9 mouse cellular contexts compared by ENCODE assay signal in the genomic region with DNA sequence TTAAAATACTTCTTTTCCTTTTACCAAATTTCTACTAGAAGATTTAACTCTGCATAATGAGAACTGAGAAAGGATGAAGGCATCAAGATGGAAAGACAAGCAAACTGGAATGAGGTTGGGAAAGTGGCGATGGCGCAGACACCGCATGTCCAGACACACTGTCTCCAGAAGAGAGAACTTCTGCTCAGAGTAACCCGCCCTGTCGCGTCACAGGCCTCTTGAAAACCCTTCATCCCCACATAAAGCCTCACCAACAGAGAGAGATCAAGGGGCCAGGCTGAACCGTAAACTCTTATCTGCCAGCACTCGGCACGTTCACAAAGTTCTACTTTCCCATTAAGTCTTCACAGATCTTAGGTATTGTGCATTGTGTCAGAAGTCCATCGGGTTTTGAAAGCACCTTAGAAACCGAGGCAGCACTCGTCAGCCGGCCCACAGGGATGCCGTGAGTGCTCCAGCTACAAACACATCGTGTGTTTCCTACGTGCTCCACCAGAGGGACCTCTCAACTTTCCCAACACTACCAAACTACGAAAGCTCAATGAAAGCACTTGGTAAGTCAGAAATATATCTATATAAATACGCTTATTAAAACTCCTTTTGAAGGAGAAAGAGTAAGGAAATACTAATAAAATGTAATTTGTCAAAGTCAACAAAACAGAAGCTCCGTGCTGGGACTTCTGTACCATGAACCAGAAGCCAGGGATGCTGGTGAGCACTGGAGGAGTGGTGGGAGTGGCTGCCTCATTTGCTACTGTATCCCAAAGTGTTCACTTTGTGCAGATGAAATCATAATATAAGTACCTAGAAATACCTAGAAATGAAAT. TPM values are rescaled to one million over a fixed set of nuclear protein-coding genes. Genes with fewer than 3 reads are reported as not detected.
DNase-seq lines count a peak whose midpoint lies in the region; ATAC-seq and TF ChIP-seq lines count a peak whose summit lies in the region.
"Had no signal": no experiment of that assay in that cellular context is flagged by ENCODE, and none has a peak within 500 bp of the region (broad histone marks: within the 10 kb centered on the region; RNA-seq: fewer than 3 reads in every experiment).

No protein-coding gene starts in this region.

- no peaks in the 10 kb centered on the region for H3K27me3 ChIP-seq in forebrain, embryonic 13.5 days
- no peaks in the 10 kb centered on the region for H3K27me3 ChIP-seq in forebrain, embryonic 15.5 days
- H3K27me3 ChIP-seq in CH12.LX (replicated peaks), result no peaks in the 10 kb centered on the region
- H3K27me3 ChIP-seq in intestine, embryonic 15.5 days (replicated peaks), result no peaks in the 10 kb centered on the region
- H3K27me3 ChIP-seq: stomach, embryonic 15.5 days had no signal

- no peaks in the 10 kb centered on the region for H3K36me3 ChIP-seq in forebrain, embryonic 13.5 days (ENCODE audit: poor library complexity, severe bottlenecking)
- H3K36me3 ChIP-seq in forebrain, embryonic 15.5 days, result no peaks in the 10 kb centered on the region
- peaks cover 3 to 28% of the 10 kb centered on the region in 2 experiments for H3K36me3 ChIP-seq in CH12.LX (replicated peaks in 1 of 2; ENCODE audit: control insufficient read depth in 1 of 2, insufficient read depth in 1 of 2, low read length in 1 of 2)
- H3K36me3 ChIP-seq in intestine, embryonic 15.5 days, result peaks cover 4% of the 10 kb centered on the region; the same call in 1 of the 2 replicates
- H3K36me3 ChIP-seq: stomach, embryonic 15.5 days had no signal

- peak; percentile 63 for TF ChIP-seq RAD21 in CH12.LX (IDR thresholded peaks at IDR 0.05; ENCODE audit: low read depth, low read length)

- DNase-seq in CH12.LX (ENCODE audit: extremely low read depth) (peak; percentile 29), liver (peak; percentile 50)
- DNase-seq in retina, postnatal 7 days (ENCODE audit: low read depth, low spot score), result peak; percentile 30

- H3K4me1 ChIP-seq in forebrain, embryonic 13.5 days, result no peaks in the 10 kb centered on the region
- no peaks in the 10 kb centered on the region for H3K4me1 ChIP-seq in forebrain, embryonic 15.5 days
- H3K4me1 ChIP-seq in CH12.LX (ENCODE audit: control insufficient read depth in 1 of 2, insufficient read depth in 2 of 2), result no peaks in the 10 kb centered on the region
- H3K4me1 ChIP-seq in intestine, embryonic 15.5 days (replicated peaks), result no peaks in the 10 kb centered on the region
- H3K4me1 ChIP-seq: stomach, embryonic 15.5 days had no signal

- H3K9me3 ChIP-seq in forebrain, embryonic 13.5 days (replicated peaks), result no peaks in the 10 kb centered on the region
- H3K9me3 ChIP-seq in forebrain, embryonic 15.5 days, result no peaks in the 10 kb centered on the region
- H3K9me3 ChIP-seq in CH12.LX (replicated peaks; ENCODE audit: low read length), result no peaks in the 10 kb centered on the region
- no peaks in the 10 kb centered on the region for H3K9me3 ChIP-seq in intestine, embryonic 15.5 days
- H3K9me3 ChIP-seq: stomach, embryonic 15.5 days had no signal

- peak in 1 of 2 experiments; percentile 69; a peak in 2 of 4 replicates for TF ChIP-seq CTCF in CH12.LX (conservative IDR thresholded peaks at IDR 0.05 in 1 of 2, IDR thresholded peaks at IDR 0.05 in 1 of 2; ENCODE audit: low read depth in 2 of 2, low read length in 2 of 2)

- WGBS in forebrain, embryonic 13.5 days, result 49% methylated on average over 19 of the region's 19 CpGs
- 50% methylated on average over 19 of the region's 19 CpGs for WGBS in forebrain, embryonic 15.5 days
- 47% methylated on average over 19 of the region's 19 CpGs for WGBS in intestine, embryonic 15.5 days

- no peak overlapping the region for H3K27ac ChIP-seq in forebrain, embryonic 13.5 days
- H3K27ac ChIP-seq in forebrain, embryonic 15.5 days (replicated peaks), result no peak overlapping the region
- H3K27ac ChIP-seq in CH12.LX (ENCODE audit: insufficient read depth, low read depth), result no peak overlapping the region
- H3K27ac ChIP-seq in intestine, embryonic 15.5 days, result no peak overlapping the region
- H3K27ac ChIP-seq: stomach, embryonic 15.5 days had no signal

- in situ Hi-C loops in CH12.LX (cut with MboI; ENCODE audit: low pct_ligation_motif_present, low pct_unique_long_range_greater_than_20kb, low sequenced_read_pairs), result no loop called here

- no peak for TF ChIP-seq POLR2A in CH12.LX (IDR thresholded peaks at IDR 0.05; ENCODE audit: low read depth, low read length)

- no peak overlapping the region for H3K4me2 ChIP-seq in forebrain, embryonic 13.5 days
- no peak overlapping the region for H3K4me2 ChIP-seq in forebrain, embryonic 15.5 days (replicated peaks)
- H3K4me2 ChIP-seq in CH12.LX (ENCODE audit: insufficient read depth, low read depth, poor library complexity, severe bottlenecking), result no peak overlapping the region
- H3K4me2 ChIP-seq in intestine, embryonic 15.5 days (replicated peaks), result no peak overlapping the region
- H3K4me2 ChIP-seq: stomach, embryonic 15.5 days had no signal

- H3K9ac ChIP-seq in forebrain, embryonic 13.5 days, result no peak overlapping the region
- H3K9ac ChIP-seq in forebrain, embryonic 15.5 days (replicated peaks), result no peak overlapping the region
- H3K9ac ChIP-seq in CH12.LX (ENCODE audit: insufficient read depth, low read depth), result no peak overlapping the region
- H3K9ac ChIP-seq in intestine, embryonic 15.5 days, result no peak overlapping the region
- H3K9ac ChIP-seq: stomach, embryonic 15.5 days had no signal

- no peak overlapping the region for H3K4me3 ChIP-seq in forebrain, embryonic 13.5 days
- no peak overlapping the region for H3K4me3 ChIP-seq in forebrain, embryonic 15.5 days
- no peak overlapping the region for H3K4me3 ChIP-seq in CH12.LX (replicated peaks in 1 of 3; ENCODE audit: low read depth in 2 of 3, low read length in 2 of 3, poor library complexity in 1 of 3)
- H3K4me3 ChIP-seq in intestine, embryonic 15.5 days (replicated peaks), result no peak overlapping the region
- H3K4me3 ChIP-seq: stomach, embryonic 15.5 days had no signal

- 0 out of 2 replicates have a peak, but pooled peaks have one; percentile 30 for ATAC-seq in forebrain, embryonic 13.5 days
- ATAC-seq in forebrain, embryonic 15.5 days (replicated peaks), result no peak
- ATAC-seq in cerebellum, adult (ENCODE audit: insufficient number of reproducible peaks, low FRiP score, low TSS enrichment), result peak; percentile 80
- peak; percentile 97 for ATAC-seq in frontal cortex, adult (ENCODE audit: low TSS enrichment)
- ATAC-seq in intestine, embryonic 15.5 days, result peak; percentile 59; the same call in 1 of the 2 replicates

- dilution Hi-C loops in CH12.LX (cut with MboI; ENCODE audit: extremely low pct_ligation_motif_present, extremely low pct_unique_long_range_greater_than_20kb, low sequenced_read_pairs), result no loop called here

- no peaks in the 10 kb centered on the region; the same call in 1 of the 2 replicates for H3K79me2 ChIP-seq in CH12.LX (replicated peaks; ENCODE audit: control insufficient read depth, extremely low read depth, insufficient read depth, poor library complexity, severe bottlenecking)

- no peak for TF ChIP-seq EP300 in CH12.LX (IDR thresholded peaks at IDR 0.05; ENCODE audit: low read length)

TF ChIP-seq in CH12.LX, 34 proteins besides CTCF, POLR2A, EP300 and RAD21:
- no peak for TF ChIP-seq MAX (IDR thresholded peaks at IDR 0.05; ENCODE audit: low read length)
- peak; percentile 61 for TF ChIP-seq SMC3 (IDR thresholded peaks at IDR 0.05; ENCODE audit: low read depth, low read length)
- no peak for TF ChIP-seq JUND (conservative IDR thresholded peaks at IDR 0.05; ENCODE audit: low read depth, low read length)
- no peak for TF ChIP-seq PAX5 (IDR thresholded peaks at IDR 0.05; ENCODE audit: low read length)
- no peak for TF ChIP-seq MXI1 (IDR thresholded peaks at IDR 0.05; ENCODE audit: low read depth, low read length)
- TF ChIP-seq HCFC1 (IDR thresholded peaks at IDR 0.05; ENCODE audit: low read depth, low read length), result no peak

RNA-seq across cellular contexts. Expression of a gene that starts 39.4 kb away (rescaled TPM):
- 3.1 and 3.5 TPM in 2 replicates for polyA plus RNA-seq in forebrain, embryonic 13.5 days (2015; fragmentation: Nextera tagmentation; extraction: Ambion mirVana)
- polyA plus RNA-seq in forebrain, embryonic 15.5 days (2015; fragmentation: Nextera tagmentation; extraction: Ambion mirVana), result 1.5 and 1.7 TPM in 2 replicates
- total RNA-seq in CH12.LX (2012; rRNA removed), result not detected in 2 replicates
- total RNA-seq in CH12.LX (2014; rRNA removed), result not detected in 2 replicates
- polyA plus RNA-seq in CH12.LX (2012; ENCODE audit: insufficient read length, low read depth), result not detected in 2 replicates
- polyA plus RNA-seq in intestine, embryonic 15.5 days (2015; fragmentation: Nextera tagmentation; extraction: Ambion mirVana), result 13.1 and 16.6 TPM in 2 replicates

RNA-seq across cellular contexts. Expression of a gene that starts 40.8 kb away (rescaled TPM):
- 3.0 and 3.5 TPM in 2 replicates for polyA plus RNA-seq in forebrain, embryonic 13.5 days (2015; fragmentation: Nextera tagmentation; extraction: Ambion mirVana)
- 3.2 and 3.9 TPM in 2 replicates for polyA plus RNA-seq in forebrain, embryonic 15.5 days (2015; fragmentation: Nextera tagmentation; extraction: Ambion mirVana)
- total RNA-seq in CH12.LX (2012; rRNA removed) (8.1 and 8.6 TPM in 2 replicates), CH12.LX (2014; rRNA removed) (13.9 and 15.5 TPM in 2 replicates)
- polyA plus RNA-seq in CH12.LX (2012; ENCODE audit: insufficient read length, low read depth), result 9.4 and 10.4 TPM in 2 replicates
- 2.3 and 2.6 TPM in 2 replicates for polyA plus RNA-seq in intestine, embryonic 15.5 days (2015; fragmentation: Nextera tagmentation; extraction: Ambion mirVana)
